Mouse (Mus musculus): ENCODE measurements around the gene Gm7929. TPM values are rescaled to one million over a fixed set of nuclear protein-coding genes. Genes with fewer than 3 reads are reported as not detected.
"Not testable (repeated sequence)": the region's sequence is repeated elsewhere in the genome, so short reads cannot be mapped to it uniquely, and the experiment has no call there.

Gm7929 gene
- polyA plus RNA-seq (2012; ENCODE audit: insufficient read depth, insufficient read length, missing spikeins) = not detected in 2 replicates

- not testable (repeated sequence) for H3K27ac ChIP-seq (replicated peaks; ENCODE audit: low read depth, low read length); H3K4me1 ChIP-seq (ENCODE audit: control insufficient read depth, insufficient read depth, insufficient read length, low read length); H3K4me3 ChIP-seq (ENCODE audit: insufficient read depth, low read depth, low read length)
These were observed at the start of gene Gm7929 for GRCm38 (mm10) chr14:41750514-41750913. Gm7929 (minus strand) TSS chr14:41750614.

- not testable (repeated sequence) for H3K4me3 ChIP-seq (ENCODE audit: insufficient read depth, low read depth, low read length); H3K4me1 ChIP-seq (ENCODE audit: control insufficient read depth, insufficient read depth, insufficient read length, low read length); H3K27ac ChIP-seq (replicated peaks; ENCODE audit: low read depth, low read length)
These were observed 21.9 kb upstream of the Gm7929 start, which contains the start of gene Gm47189 for GRCm38 (mm10) chr14:41772341-41772740. Gm47189 (minus strand) TSS chr14:41772441.

DNA sequence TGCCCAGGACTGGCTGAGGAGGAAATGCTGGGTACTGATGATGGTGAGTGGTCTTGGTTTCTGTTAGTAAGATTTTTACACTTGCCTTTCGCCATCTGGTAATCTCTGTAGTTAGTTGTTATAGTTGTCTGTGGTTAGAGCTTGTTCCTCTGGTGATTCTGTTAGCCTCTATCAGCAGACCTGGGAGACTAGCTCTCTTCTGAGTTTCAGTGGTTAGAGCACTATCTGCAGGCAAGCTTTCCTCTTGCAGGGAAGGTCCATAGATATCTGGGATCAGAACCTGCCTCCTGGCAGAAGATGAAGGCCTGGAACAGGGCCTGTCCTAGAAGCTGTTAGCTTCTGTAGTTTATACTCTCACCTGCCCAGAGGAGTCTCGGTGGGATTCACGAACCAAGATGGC is 5.5 kb upstream of the Gm7929 start:
- not testable (repeated sequence) for H3K4me1 ChIP-seq (ENCODE audit: control insufficient read depth, insufficient read depth, insufficient read length, low read length); H3K4me3 ChIP-seq (ENCODE audit: insufficient read depth, low read depth, low read length); H3K27ac ChIP-seq (replicated peaks; ENCODE audit: low read depth, low read length)

GRCm38 (mm10) chr14:41723437-41723836 is 27.0 kb downstream of the Gm7929 start:
- H3K27ac ChIP-seq (replicated peaks; ENCODE audit: low read depth, low read length); H3K4me3 ChIP-seq (ENCODE audit: insufficient read depth, low read depth, low read length); H3K4me1 ChIP-seq (ENCODE audit: control insufficient read depth, insufficient read depth, insufficient read length, low read length): not testable (repeated sequence)

- not testable (repeated sequence) for H3K4me3 ChIP-seq (ENCODE audit: insufficient read depth, low read depth, low read length); H3K4me1 ChIP-seq (ENCODE audit: control insufficient read depth, insufficient read depth, insufficient read length, low read length); H3K27ac ChIP-seq (replicated peaks; ENCODE audit: low read depth, low read length)
These were observed 33.2 kb downstream of the Gm7929 start for GRCm38 (mm10) chr14:41717180-41717579.

- H3K4me3 ChIP-seq (ENCODE audit: insufficient read depth, low read depth, low read length); H3K27ac ChIP-seq (replicated peaks; ENCODE audit: low read depth, low read length): not testable (repeated sequence)
These were observed 48.6 kb downstream of the Gm7929 start, which contains the start of gene Gm8068 for GRCm38 (mm10) chr14:41701785-41702184. Gm8068 (minus strand) TSS chr14:41701885.

More at GRCm38 (mm10) chr14:41701785-41702184, 48.6 kb downstream of the Gm7929 start, which contains the start of gene Gm8068:
- H3K4me1 ChIP-seq (ENCODE audit: control insufficient read depth, insufficient read depth, insufficient read length, low read length) = not testable (repeated sequence)

Other genes starting within 250 kb of the Gm7929 start
- gene Gm7970, start 195.0 kb downstream of the Gm7929 start, polyA plus RNA-seq (2012; ENCODE audit: insufficient read depth, insufficient read length, missing spikeins) = not detected in 2 replicates
- gene 1700049E17Rik2, start 177.4 kb downstream of the Gm7929 start, polyA plus RNA-seq (2012; ENCODE audit: insufficient read depth, insufficient read length, missing spikeins) = not detected in 2 replicates
- gene Gm3072, start 126.0 kb downstream of the Gm7929 start, polyA plus RNA-seq (2012; ENCODE audit: insufficient read depth, insufficient read length, missing spikeins) = not detected in 2 replicates
- gene Gm3676, start 104.1 kb downstream of the Gm7929 start, polyA plus RNA-seq (2012; ENCODE audit: insufficient read depth, insufficient read length, missing spikeins) = not detected in 2 replicates
- gene Gm8068, start 48.7 kb downstream of the Gm7929 start, polyA plus RNA-seq (2012; ENCODE audit: insufficient read depth, insufficient read length, missing spikeins) = not detected in 2 replicates
- not detected in 2 replicates for gene Gm47189, start 21.8 kb upstream of the Gm7929 start, polyA plus RNA-seq (2012; ENCODE audit: insufficient read depth, insufficient read length, missing spikeins)
- gene Gm7980, start 156.7 kb upstream of the Gm7929 start, polyA plus RNA-seq (2012; ENCODE audit: insufficient read depth, insufficient read length, missing spikeins) = not detected in 2 replicates
- gene 1700049E17Rik1, start 174.3 kb upstream of the Gm7929 start, polyA plus RNA-seq (2012; ENCODE audit: insufficient read depth, insufficient read length, missing spikeins) = not detected in 2 replicates
- gene 1700024B05Rik, start 193.4 kb upstream of the Gm7929 start, polyA plus RNA-seq (2012; ENCODE audit: insufficient read depth, insufficient read length, missing spikeins) = not detected in 2 replicates
- not detected in 2 replicates for gene Gm6401, start 217.3 kb upstream of the Gm7929 start, polyA plus RNA-seq (2012; ENCODE audit: insufficient read depth, insufficient read length, missing spikeins)
- not detected in 2 replicates for gene Gm3543, start 232.7 kb upstream of the Gm7929 start, polyA plus RNA-seq (2012; ENCODE audit: insufficient read depth, insufficient read length, missing spikeins)

Measured in brown adipose tissue, adult 24 weeks (tissue).